Mouse (Mus musculus) ovary, adult 2 months (tissue): Measurements from ENCODE around the gene Apol11a. TPM values are rescaled to one million over a fixed set of nuclear protein-coding genes. Genes with fewer than 3 reads are reported as not detected.

Experiments used
- polyA plus RNA-seq: library from polyadenylated mRNA; depleted of rRNA; stranded (reverse); fragments of >200 nt; gene quantifications from 2 replicates; pipeline ENCODE4 v1.2.3, GENCODE M21; 2012; rRNA removed

The Apol11a gene
- 0.07 TPM in 1 of 2 replicates, not detected in the other for polyA plus RNA-seq

DNA sequence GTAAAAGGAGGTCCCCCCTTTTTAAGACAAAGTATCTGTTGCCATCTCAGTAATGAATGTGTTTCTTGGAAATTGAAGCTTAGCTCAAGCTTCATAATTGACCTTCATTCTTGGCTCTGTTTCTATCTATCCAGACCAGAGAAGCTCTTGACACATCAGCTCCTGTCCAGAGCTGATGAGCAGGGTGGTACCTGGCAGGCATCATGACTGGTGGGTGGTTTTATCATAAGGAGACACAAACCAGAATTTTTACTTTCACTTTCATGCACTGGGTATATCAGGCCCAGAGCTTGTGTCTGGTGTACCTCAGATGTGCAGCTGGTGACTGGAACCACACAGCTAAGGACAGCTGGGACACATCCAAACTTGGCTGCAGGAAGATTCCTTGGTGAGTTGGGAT lies at the start of gene Apol11a:
Gene Apol11a, plus strand, starts transcription at position 306 of the 400 bp plus-strand sequence.

DNA sequence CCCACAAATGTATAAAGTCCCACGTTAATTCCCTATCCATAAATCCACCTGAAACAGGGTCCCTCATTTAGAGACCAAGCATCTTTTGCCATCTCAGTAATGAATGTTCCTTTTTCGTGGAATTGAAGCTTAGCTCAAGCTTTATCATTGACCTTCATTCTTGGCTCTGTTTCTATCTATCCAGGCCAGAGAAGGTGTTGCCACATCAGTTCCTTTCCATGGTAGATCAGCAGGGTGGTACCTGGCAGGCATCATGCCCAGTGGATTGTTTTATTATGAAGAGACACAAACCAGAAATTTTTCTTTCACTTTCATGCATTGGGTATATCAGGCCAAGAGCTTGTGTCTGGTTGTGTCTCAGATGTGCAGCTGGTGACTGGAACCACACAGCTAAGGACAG lies 31.4 kb upstream of the Apol11a start, which contains the start of gene Apol10a:
Gene Apol10a, plus strand, starts transcription at position 355 of the 400 bp plus-strand sequence.

DNA sequence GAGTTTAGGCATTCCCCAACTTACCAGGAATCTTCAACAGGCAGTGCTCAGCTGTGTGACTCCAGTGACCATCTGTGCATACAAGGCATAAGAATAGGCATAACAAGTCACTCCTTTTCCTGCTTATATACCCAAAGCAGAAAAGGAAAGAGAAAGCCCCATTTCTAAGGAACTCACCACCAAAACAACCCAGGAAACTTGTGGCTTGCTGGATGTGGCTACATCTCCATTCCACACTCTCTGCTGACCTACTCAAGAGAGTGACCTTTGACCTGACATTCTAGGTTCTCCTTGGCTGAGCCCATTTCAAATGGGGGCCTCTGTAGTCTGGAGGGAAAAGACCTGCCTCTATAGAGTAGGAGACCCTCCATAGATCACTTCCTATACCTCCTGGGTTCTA lies 25.1 kb downstream of the Apol11a start, which contains the start of gene Apol7c:
Gene Apol7c, minus strand, starts transcription at position 101 of the 400 bp plus-strand sequence.

DNA sequence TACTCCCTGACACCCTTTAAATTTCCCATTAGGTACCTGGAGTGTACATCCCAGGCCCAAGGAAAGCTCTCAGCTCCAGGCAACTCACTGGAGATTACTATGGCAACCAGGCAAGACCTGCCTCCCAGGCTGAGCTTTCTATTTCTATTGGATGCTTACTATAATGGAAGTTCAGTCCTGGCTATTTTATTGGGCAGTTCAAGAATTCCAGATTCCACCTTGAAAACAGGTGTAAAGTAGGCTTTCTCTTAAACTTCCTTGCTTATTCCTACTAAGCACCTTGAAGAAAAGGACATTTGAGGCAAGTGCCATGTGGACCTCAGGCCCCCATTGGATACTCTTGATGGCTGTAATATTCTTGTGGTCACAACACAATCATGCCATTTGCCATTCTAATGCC lies 53.7 kb downstream of the Apol11a start, which contains the start of gene 1700025B11Rik:
Gene 1700025B11Rik, minus strand, starts transcription at position 101 of the 400 bp plus-strand sequence.

Other genes starting within 250 kb of the Apol11a start
- gene Rbfox2, start 201.3 kb upstream of the Apol11a start, polyA plus RNA-seq = 165 and 174 TPM in 2 replicates
- 0.79 and 1.0 TPM in 2 replicates for gene Apol7a, start 109.2 kb upstream of the Apol11a start, polyA plus RNA-seq
- gene Apol9a, start 97.1 kb upstream of the Apol11a start, polyA plus RNA-seq = 4.2 TPM in 2 replicates
- 0.12 and 0.51 TPM in 2 replicates for gene Apol7b, start 60.8 kb upstream of the Apol11a start, polyA plus RNA-seq
- not detected in 2 replicates for gene Apol10a, start 31.2 kb upstream of the Apol11a start, polyA plus RNA-seq
- 0.24 and 0.35 TPM in 2 replicates for gene Apol7c, start 25.0 kb downstream of the Apol11a start, polyA plus RNA-seq
- not detected in 2 replicates for gene 1700025B11Rik, start 53.6 kb downstream of the Apol11a start, polyA plus RNA-seq
- 0.28 and 0.31 TPM in 2 replicates for gene Apol10b, start 87.9 kb downstream of the Apol11a start, polyA plus RNA-seq
- not detected in 2 replicates for gene Gm36245, start 91.0 kb downstream of the Apol11a start, polyA plus RNA-seq
- gene Apol11b, start 135.0 kb downstream of the Apol11a start, polyA plus RNA-seq = not detected in 2 replicates
- gene Apol7e, start 190.6 kb downstream of the Apol11a start, polyA plus RNA-seq = 2.0 and 3.4 TPM in 2 replicates
- gene Apol9b, start 220.8 kb downstream of the Apol11a start, polyA plus RNA-seq = 4.3 and 4.8 TPM in 2 replicates
- 0.07 TPM in 1 of 2 replicates, not detected in the other for gene Apol8, start 248.7 kb downstream of the Apol11a start, polyA plus RNA-seq